Mouse (Mus musculus): ENCODE results near the gene Bcl6.

GRCm38 (mm10) chr16:23984183-23984582 is 4.5 kb downstream of the Bcl6 start:
- TF ChIP-seq CTCF (IDR thresholded peaks at IDR 0.05; ENCODE audit: low read depth) = peak; percentile 98
- TF ChIP-seq EP300 (optimal IDR thresholded peaks at IDR 0.05) = no peak
